Mouse (Mus musculus) G1E (cell line): ENCODE data around the gene Gpha2. TPM values are rescaled to one million over a fixed set of nuclear protein-coding genes. Genes with fewer than 3 reads are reported as not detected.
A peak's percentile ranks its signal among the peaks of the same experiment; 100 is the strongest.

Source experiments
- ATAC-seq: 2 replicates; pipeline ENCODE4 v1.8.0; 2016; ENCODE audit warnings: mild to moderate bottlenecking; ENCODE audit not compliant: insufficient number of reproducible peaks, poor library complexity, low FRiP score, severe bottlenecking; ENCODE audit errors: extremely low read depth
- DNase-seq: peaks from one replicate; pipeline ENCODE4 v3.0.0; 2012; ENCODE audit warnings: low spot score
- H3K27me3 ChIP-seq: 2 replicates; pipeline ENCODE4 v1.6.1; 2012; ENCODE audit warnings: mild to moderate bottlenecking, low read length, inconsistent platforms; ENCODE audit not compliant: insufficient read depth
- H3K36me3 ChIP-seq: replicated peaks from 2 replicates; pipeline ENCODE3; 2012; ENCODE audit warnings: mild to moderate bottlenecking, inconsistent platforms
- H3K4me1 ChIP-seq: 2 replicates; pipeline ENCODE4 v1.6.1; 2012; ENCODE audit warnings: low read depth, low read length, inconsistent platforms, mixed read lengths; ENCODE audit not compliant: insufficient read depth
- H3K4me3 ChIP-seq: 2 replicates; pipeline ENCODE4 v1.5.1; 2012; ENCODE audit warnings: low read depth, mild to moderate bottlenecking, inconsistent platforms, low read length, moderate library complexity, mixed read lengths
- H3K9me3 ChIP-seq: replicated peaks from 2 replicates; pipeline ENCODE4 v1.6.1; 2012; ENCODE audit warnings: inconsistent platforms
- CTCF ChIP-seq: IDR thresholded peaks from 2 replicates; pipeline ENCODE4 v1.5.1; 2012; ENCODE audit warnings: low read depth, low read length, inconsistent platforms, mixed read lengths
- GATA1 ChIP-seq: IDR thresholded peaks from 2 replicates; pipeline ENCODE4 v1.6.1; 2012; ENCODE audit warnings: borderline replicate concordance, low read length, inconsistent platforms, mixed read lengths
- GATA2 ChIP-seq: IDR thresholded peaks from 2 replicates; pipeline ENCODE4 v1.6.1; 2012; ENCODE audit warnings: low read depth, low read length, inconsistent platforms, borderline replicate concordance
- POLR2AphosphoS5 ChIP-seq: IDR thresholded peaks from 2 replicates; pipeline ENCODE4 v1.6.1; 2012; ENCODE audit warnings: low read depth, low read length, inconsistent platforms; ENCODE audit not compliant: insufficient replicate concordance
- TAL1 ChIP-seq: conservative IDR thresholded peaks from 2 replicates; pipeline ENCODE4 v1.6.1; 2012; ENCODE audit warnings: low read depth, low read length, inconsistent platforms, mixed read lengths
- polyA plus RNA-seq: library from polyadenylated mRNA; stranded (reverse); fragments of >175 nt; gene quantifications from 2 replicates; pipeline ENCODE4 v1.2.3, GENCODE M21; 2012
- total RNA-seq, 2 experiments: library from RNA; stranded (forward) in 1 of 2; stranded (reverse) in 1 of 2; fragments of 200-1000 nt in 1 of 2; fragments of >200 nt in 1 of 2; fragmentation: Nextera tagmentation in 1 of 2; gene quantifications; 2 replicates each; pipeline ENCODE4 v1.2.3; 2014 to 2017

The Gpha2 gene
- total and polyA plus RNA-seq, 3 experiments: not detected

- Histone ChIP-seq H3K4me1 (peaks cover 21% of the 10 kb centered on the region), H3K27me3 (no peaks in the 10 kb centered on the region; the same call in 1 of the 2 replicates), H3K36me3 (peaks cover 91% of the 10 kb centered on the region), H3K9me3 (no peaks in the 10 kb centered on the region), H3K4me3 (no peak overlapping the region)
- ATAC-seq (no peak), DNase-seq (no peak)
- no peak for TF ChIP-seq TAL1
These were observed 21.5 kb downstream of the Gpha2 start for GRCm38 (mm10) chr19:6247526-6248300.

- no peak for TF ChIP-seq CTCF
- TF ChIP-seq GATA2: no peak
- no peak for TF ChIP-seq GATA1
- no peak for TF ChIP-seq TAL1
- TF ChIP-seq POLR2AphosphoS5: no peak
- H3K27me3 ChIP-seq: no peaks in the 10 kb centered on the region
- no peak for ATAC-seq
- DNase-seq: no peak
- peaks cover 94% of the 10 kb centered on the region for H3K36me3 ChIP-seq
- H3K9me3 ChIP-seq: no peaks in the 10 kb centered on the region
- H3K4me3 ChIP-seq: no peak overlapping the region
- H3K4me1 ChIP-seq: peaks cover 12% of the 10 kb centered on the region; the same call in 1 of the 2 replicates
These were observed 26.8 kb downstream of the Gpha2 start for GRCm38 (mm10) chr19:6253021-6253420.

DNA sequence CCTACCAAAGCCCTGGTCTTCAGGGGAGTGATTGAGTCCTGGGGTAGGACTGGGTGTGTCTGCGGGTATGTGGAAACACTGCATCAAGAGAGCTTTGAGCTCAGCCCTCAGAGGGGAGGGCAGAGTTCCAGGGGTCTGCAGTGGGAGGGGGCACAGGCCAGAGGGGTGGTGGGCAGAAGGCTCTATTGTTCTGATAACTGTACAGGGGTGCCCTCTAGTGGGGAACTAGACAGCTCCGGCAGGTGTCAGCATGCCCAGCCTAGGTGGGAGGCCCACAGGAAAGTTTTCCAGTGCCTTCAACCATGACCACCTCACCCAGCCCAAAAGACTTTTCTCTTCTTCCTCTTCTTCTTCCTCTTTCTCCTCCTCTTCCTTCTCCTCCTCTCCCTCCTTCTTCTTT, 34.2 kb downstream of the Gpha2 start:
- DNase-seq (no peak), ATAC-seq (no peak)

GRCm38 (mm10) chr19:6260946-6261345, 34.8 kb downstream of the Gpha2 start:
- peaks cover 70% of the 10 kb centered on the region for H3K36me3 ChIP-seq
- 0 out of 2 replicates have a peak, but pooled peaks cover 2% of the 10 kb centered on the region for H3K9me3 ChIP-seq
- H3K27me3 ChIP-seq: peaks cover 11% of the 10 kb centered on the region; the same call in 1 of the 2 replicates
- DNase-seq (no peak), ATAC-seq (no peak)
- TF ChIP-seq CTCF (peak; percentile 49; the same call in 1 of the 2 replicates), TAL1 (no peak)
- no peak overlapping the region for H3K4me3 ChIP-seq
- H3K4me1 ChIP-seq: peaks cover 5% of the 10 kb centered on the region; the same call in 1 of the 2 replicates

More for the DNA sequence above, 34.2 kb downstream of the Gpha2 start:
- TF ChIP-seq GATA2 (no peak), GATA1 (no peak), POLR2AphosphoS5 (no peak), CTCF (no peak; the same call in 1 of the 2 replicates), TAL1 (no peak)
- Histone ChIP-seq H3K27me3 (peaks cover 11% of the 10 kb centered on the region; the same call in 1 of the 2 replicates), H3K9me3 (0 out of 2 replicates have a peak, but pooled peaks cover 2% of the 10 kb centered on the region), H3K4me3 (no peak overlapping the region), H3K4me1 (peaks cover 5% of the 10 kb centered on the region; the same call in 1 of the 2 replicates), H3K36me3 (peaks cover 75% of the 10 kb centered on the region)

DNA sequence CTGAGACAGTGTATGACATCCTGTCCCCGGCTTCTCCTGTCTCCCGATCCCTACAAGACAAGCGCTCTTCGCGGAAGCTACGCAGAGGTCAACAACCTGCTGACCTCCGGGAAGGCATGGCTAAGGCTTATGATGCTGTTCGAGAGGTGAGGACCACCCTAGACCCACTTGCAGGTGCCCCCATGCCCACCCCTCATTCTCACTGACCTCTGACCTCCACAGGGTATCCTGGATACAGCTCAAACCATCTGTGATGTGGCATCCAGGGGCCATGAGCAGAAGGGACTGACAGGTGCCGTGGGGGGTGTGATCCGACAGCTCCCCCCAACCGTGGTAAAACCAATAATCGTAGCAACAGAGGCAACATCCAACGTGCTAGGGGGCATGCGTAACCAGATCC, 35.2 kb downstream of the Gpha2 start:
- DNase-seq (no peak), ATAC-seq (no peak)
- H3K9me3 ChIP-seq: 0 out of 2 replicates have a peak, but pooled peaks cover 2% of the 10 kb centered on the region
- H3K4me1 ChIP-seq: peaks cover 5% of the 10 kb centered on the region; the same call in 1 of the 2 replicates
- peaks cover 65% of the 10 kb centered on the region for H3K36me3 ChIP-seq
- peaks cover 11% of the 10 kb centered on the region; the same call in 1 of the 2 replicates for H3K27me3 ChIP-seq
- TF ChIP-seq GATA1 (no peak), CTCF (no peak), GATA2 (no peak), POLR2AphosphoS5 (no peak)
- no peak overlapping the region for H3K4me3 ChIP-seq

DNA sequence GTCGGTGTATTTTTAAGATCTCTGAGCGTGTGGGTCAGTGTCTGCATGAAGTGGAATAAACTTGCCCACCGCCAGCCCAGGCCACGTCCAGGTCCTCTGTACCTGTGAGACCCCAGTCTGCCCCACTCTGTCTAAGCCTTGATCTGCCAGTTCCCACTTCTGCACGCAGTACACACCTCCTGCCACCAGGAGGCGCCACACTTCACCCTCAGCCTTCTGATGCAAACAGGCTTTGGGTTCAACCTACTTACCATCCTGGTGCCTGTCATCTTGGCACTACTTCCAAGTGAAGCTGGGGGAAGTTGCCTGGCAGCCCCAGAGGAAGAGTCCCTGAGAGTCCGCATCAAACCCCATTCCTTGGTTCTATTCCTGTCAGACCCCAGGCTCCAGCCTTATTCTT, 36.0 kb downstream of the Gpha2 start:
- Histone ChIP-seq H3K4me3 (no peak overlapping the region), H3K36me3 (peaks cover 57% of the 10 kb centered on the region), H3K4me1 (peaks cover 8% of the 10 kb centered on the region), H3K9me3 (0 out of 2 replicates have a peak, but pooled peaks cover 2% of the 10 kb centered on the region), H3K27me3 (peaks cover 14% of the 10 kb centered on the region; the same call in 1 of the 2 replicates)
- DNase-seq: peak; percentile 57
- TF ChIP-seq CTCF (peak; percentile 99), GATA1 (no peak), GATA2 (no peak)
- no peak for ATAC-seq
